Mouse (Mus musculus): ENCODE results near the gene Col5a2.
"Not testable (repeated sequence)": the region's sequence is repeated elsewhere in the genome, so short reads cannot be mapped to it uniquely, and the experiment has no call there.

The Col5a2 gene

GRCm38 (mm10) chr1:45429145-45429544 lies 73.9 kb downstream of the Col5a2 start:
- in situ Hi-C loops (cut with MboI), result not testable (repeated sequence)

- in situ Hi-C loops (cut with MboI), result no loop called here
Measured at GRCm38 (mm10) chr1:45423915-45424314, 79.2 kb downstream of the Col5a2 start.

- in situ Hi-C loops (cut with MboI), result no loop called here
Measured at GRCm38 (mm10) chr1:45420554-45420953, 82.5 kb downstream of the Col5a2 start.

- in situ Hi-C loops (cut with MboI), result no loop called here
Measured at GRCm38 (mm10) chr1:45419858-45420257, 83.2 kb downstream of the Col5a2 start.

GRCm38 (mm10) chr1:45381866-45382265 lies 121.2 kb downstream of the Col5a2 start:
- in situ Hi-C loops (cut with MboI), result no loop called here

GRCm38 (mm10) chr1:45379992-45380690 lies 122.9 kb downstream of the Col5a2 start:
- in situ Hi-C loops (cut with MboI), result no loop called here

- in situ Hi-C loops (cut with MboI), result no loop called here
Measured at GRCm38 (mm10) chr1:45365427-45365826, 137.7 kb downstream of the Col5a2 start.

- in situ Hi-C loops (cut with MboI), result no loop called here
Measured at GRCm38 (mm10) chr1:45363274-45363673, 139.8 kb downstream of the Col5a2 start.

GRCm38 (mm10) chr1:45359673-45360072 lies 143.4 kb downstream of the Col5a2 start:
- in situ Hi-C loops (cut with MboI), result no loop called here

GRCm38 (mm10) chr1:45359147-45359546 lies 143.9 kb downstream of the Col5a2 start:
- in situ Hi-C loops (cut with MboI), result no loop called here

- in situ Hi-C loops (cut with MboI), result no loop called here
Measured at GRCm38 (mm10) chr1:45358020-45358419, 145.1 kb downstream of the Col5a2 start.

- in situ Hi-C loops (cut with MboI), result no loop called here
Measured at GRCm38 (mm10) chr1:45355944-45356343, 147.1 kb downstream of the Col5a2 start.

- in situ Hi-C loops (cut with MboI), result no loop called here
Measured at GRCm38 (mm10) chr1:45329149-45329548, 173.9 kb downstream of the Col5a2 start.

All from mature B cell (primary cell).